Mouse (Mus musculus) testis, adult 2 months (tissue): ENCODE results near the gene Slc10a7.

ENCODE experiments used
- CTCF ChIP-seq: fragments of 200-500 bp; IDR thresholded peaks from 2 replicates; pipeline ENCODE4 v1.5.1; 2012; ENCODE audit warnings: low read depth, mild to moderate bottlenecking, inconsistent platforms, low read length, moderate library complexity; ENCODE audit not compliant: control insufficient read depth, insufficient read depth, insufficient replicate concordance
- POLR2A ChIP-seq: fragments of 200-500 bp; IDR thresholded peaks from 2 replicates; pipeline ENCODE4 v1.6.1; 2012; ENCODE audit warnings: low read depth, mild to moderate bottlenecking, inconsistent platforms, low read length, moderate library complexity; ENCODE audit not compliant: control insufficient read depth

DNA sequence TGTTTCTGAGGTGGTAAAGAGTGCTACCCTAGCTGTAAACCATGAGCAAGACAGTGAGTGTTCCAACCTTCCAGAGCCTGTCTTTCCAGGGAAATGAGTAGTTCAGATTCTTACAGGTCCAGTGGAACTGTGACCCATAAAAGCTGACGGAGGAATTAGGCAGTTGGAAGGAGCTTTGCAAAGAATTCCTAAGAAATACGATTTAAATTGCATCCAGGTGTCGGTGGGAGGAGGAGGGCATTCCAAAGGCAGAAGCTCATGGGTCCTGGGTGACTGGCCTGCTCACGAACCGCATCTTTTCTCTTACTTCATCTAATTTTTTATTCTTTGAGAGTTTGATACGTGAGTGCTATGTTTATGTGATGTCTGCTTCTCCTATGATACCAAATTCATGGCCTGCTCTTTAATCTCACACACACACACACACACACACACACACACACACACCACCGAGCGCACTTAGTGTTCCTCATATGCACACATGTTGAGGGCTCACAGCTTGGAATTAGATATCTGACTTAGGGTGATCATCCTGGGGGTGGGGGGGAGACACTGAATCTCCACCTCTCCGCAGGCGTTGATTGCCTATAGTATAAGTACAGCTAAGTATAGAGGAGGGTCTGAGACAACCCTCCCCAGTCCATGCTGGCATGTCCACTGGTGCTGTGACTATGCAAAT lies 169.5 kb downstream of the Slc10a7 start:
- TF ChIP-seq CTCF (no peak), POLR2A (no peak)
